Mouse (Mus musculus): ENCODE data around the gene Rbms3. TPM values are rescaled to one million over a fixed set of nuclear protein-coding genes. Genes with fewer than 3 reads are reported as not detected.
A peak's percentile ranks its signal among the peaks of the same experiment; 100 is the strongest.

Gene Rbms3
- polyA plus RNA-seq, 1 experiment from 2014 or later = 117 TPM

GRCm38 (mm10) chr9:116905646-116906045, 724.1 kb downstream of the Rbms3 start:
- Histone ChIP-seq H3K9me3 (ENCODE audit: low read depth, low read length) (no peaks in the 10 kb centered on the region), H3K27me3 (ENCODE audit: insufficient read depth, low read length) (no peaks in the 10 kb centered on the region), H3K9ac (no peak overlapping the region), H3K36me3 (ENCODE audit: insufficient read depth) (no peaks in the 10 kb centered on the region), H3K4me3 (ENCODE audit: low read depth, low read length) (no peak overlapping the region), H3K4me1 (ENCODE audit: insufficient read depth) (peaks cover 3% of the 10 kb centered on the region; the same call in 1 of the 2 replicates), H3K27ac (ENCODE audit: low read depth) (no peak overlapping the region), H3K4me2 (no peak overlapping the region)
- ATAC-seq (ENCODE audit: insufficient read depth) = no peak
- no peak for TF ChIP-seq CTCF (IDR thresholded peaks at IDR 0.05; ENCODE audit: low read depth)
- WGBS = 77% methylated on average over 2 of the region's 2 CpGs
- no peak for DNase-seq

GRCm38 (mm10) chr9:116903304-116903993, 726.3 kb downstream of the Rbms3 start:
- H3K27me3 ChIP-seq (ENCODE audit: insufficient read depth, low read length) = no peaks in the 10 kb centered on the region
- peak; percentile 59 for ATAC-seq (ENCODE audit: insufficient read depth)
- H3K9ac ChIP-seq = no peak overlapping the region
- TF ChIP-seq CTCF (IDR thresholded peaks at IDR 0.05; ENCODE audit: low read depth) = no peak
- no peaks in the 10 kb centered on the region for H3K9me3 ChIP-seq (ENCODE audit: low read depth, low read length)
- peak; percentile 57 for DNase-seq
- WGBS = 39% methylated on average over 11 of the region's 11 CpGs
- no peak overlapping the region for H3K4me2 ChIP-seq
- H3K36me3 ChIP-seq (ENCODE audit: insufficient read depth) = no peaks in the 10 kb centered on the region
- H3K4me3 ChIP-seq (ENCODE audit: low read depth, low read length) = no peak overlapping the region
- peaks cover 3% of the 10 kb centered on the region; the same call in 1 of the 2 replicates for H3K4me1 ChIP-seq (ENCODE audit: insufficient read depth)
- peak overlapping the region; percentile 65; the same call in 1 of the 2 replicates for H3K27ac ChIP-seq (ENCODE audit: low read depth)

DNA sequence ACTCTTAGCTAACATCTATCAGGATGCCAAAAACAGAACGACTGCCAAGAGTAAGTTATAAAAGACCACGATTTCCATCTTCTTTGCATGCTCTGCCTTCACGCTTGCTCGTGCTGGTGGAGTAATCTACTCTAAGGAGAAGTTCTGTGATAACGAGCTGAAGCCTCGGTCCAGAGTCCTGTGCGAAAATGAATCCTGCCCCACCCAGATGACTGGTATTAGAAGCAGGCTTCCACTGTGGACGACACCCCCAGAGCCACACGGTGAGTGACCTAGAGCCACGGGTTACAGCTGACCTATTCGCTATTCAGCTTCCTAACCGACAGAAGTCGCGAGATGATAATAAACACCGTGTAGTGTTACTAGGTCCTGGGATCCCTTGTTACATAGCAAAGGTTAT, 730.3 kb downstream of the Rbms3 start:
- Histone ChIP-seq H3K27ac (ENCODE audit: low read depth) (no peak overlapping the region), H3K9ac (no peak overlapping the region), H3K4me2 (no peak overlapping the region), H3K27me3 (ENCODE audit: insufficient read depth, low read length) (no peaks in the 10 kb centered on the region), H3K4me1 (ENCODE audit: insufficient read depth) (peaks cover 3% of the 10 kb centered on the region; the same call in 1 of the 2 replicates), H3K9me3 (ENCODE audit: low read depth, low read length) (no peaks in the 10 kb centered on the region), H3K4me3 (ENCODE audit: low read depth, low read length) (no peak overlapping the region), H3K36me3 (ENCODE audit: insufficient read depth) (no peaks in the 10 kb centered on the region)
- TF ChIP-seq CTCF (IDR thresholded peaks at IDR 0.05; ENCODE audit: low read depth) = no peak
- no peak for DNase-seq
- WGBS = 37% methylated on average over 15 of the region's 15 CpGs
- ATAC-seq (ENCODE audit: insufficient read depth) = no peak

GRCm38 (mm10) chr9:116886973-116887680, 742.6 kb downstream of the Rbms3 start:
- no peak; the same call in 1 of the 2 replicates for ATAC-seq (ENCODE audit: insufficient read depth)
- no peak for TF ChIP-seq CTCF (IDR thresholded peaks at IDR 0.05; ENCODE audit: low read depth)

GRCm38 (mm10) chr9:116885617-116886016, 744.1 kb downstream of the Rbms3 start:
- H3K4me1 ChIP-seq (ENCODE audit: insufficient read depth) = 0 out of 2 replicates have a peak, but pooled peaks cover 4% of the 10 kb centered on the region
- no peak for TF ChIP-seq CTCF (IDR thresholded peaks at IDR 0.05; ENCODE audit: low read depth)
- H3K4me2 ChIP-seq = no peak overlapping the region
- peaks cover 5% of the 10 kb centered on the region; the same call in 1 of the 2 replicates for H3K9me3 ChIP-seq (ENCODE audit: low read depth, low read length)
- WGBS = 19% methylated on average over 5 of the region's 5 CpGs
- ATAC-seq (ENCODE audit: insufficient read depth) (peak; percentile 72), DNase-seq (peak; percentile 81)
- no peak overlapping the region for H3K9ac ChIP-seq
- no peak overlapping the region for H3K4me3 ChIP-seq (ENCODE audit: low read depth, low read length)
- H3K27ac ChIP-seq (ENCODE audit: low read depth) = peak overlapping the region; percentile 94
- H3K27me3 ChIP-seq (ENCODE audit: insufficient read depth, low read length) = no peaks in the 10 kb centered on the region
- H3K36me3 ChIP-seq (ENCODE audit: insufficient read depth) = no peaks in the 10 kb centered on the region

More at GRCm38 (mm10) chr9:116886973-116887680, 742.6 kb downstream of the Rbms3 start:
- no peaks in the 10 kb centered on the region for H3K9me3 ChIP-seq (ENCODE audit: low read depth, low read length)
- H3K36me3 ChIP-seq (ENCODE audit: insufficient read depth) = no peaks in the 10 kb centered on the region
- H3K4me1 ChIP-seq (ENCODE audit: insufficient read depth) = 0 out of 2 replicates have a peak, but pooled peaks cover 4% of the 10 kb centered on the region
- 62% methylated on average over 9 of the region's 9 CpGs for WGBS
- peak overlapping the region; percentile 71 for H3K27ac ChIP-seq (ENCODE audit: low read depth)
- H3K4me3 ChIP-seq (ENCODE audit: low read depth, low read length) = no peak overlapping the region
- DNase-seq = peak; percentile 84
- no peaks in the 10 kb centered on the region for H3K27me3 ChIP-seq (ENCODE audit: insufficient read depth, low read length)
- no peak overlapping the region for H3K4me2 ChIP-seq
- H3K9ac ChIP-seq = no peak overlapping the region

DNA sequence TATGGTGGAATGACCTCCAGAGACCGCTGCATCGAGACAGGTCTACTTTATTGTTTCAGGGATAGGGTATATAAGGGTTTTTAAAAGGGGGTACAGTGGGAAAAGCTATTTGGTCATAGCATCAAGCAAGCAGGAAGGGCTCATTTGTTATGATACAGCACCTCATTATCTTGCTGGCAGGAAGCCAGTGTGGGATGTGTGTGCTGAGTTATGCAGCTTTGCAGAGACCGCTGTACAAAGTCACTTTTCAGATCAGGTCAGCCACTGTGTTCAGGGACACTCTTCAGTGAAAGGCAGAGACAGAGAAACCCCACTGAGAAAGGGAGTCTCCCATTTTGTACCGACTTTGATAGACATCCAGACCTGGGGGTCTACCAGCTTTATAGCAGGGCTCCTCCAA, 749.2 kb downstream of the Rbms3 start:
- H3K9me3 ChIP-seq (ENCODE audit: low read depth, low read length) = peaks cover 11% of the 10 kb centered on the region; the same call in 1 of the 2 replicates
- H3K27me3 ChIP-seq (ENCODE audit: insufficient read depth, low read length) = no peaks in the 10 kb centered on the region
- H3K9ac ChIP-seq = no peak overlapping the region
- 37% methylated on average over 4 of the region's 4 CpGs for WGBS
- no peaks in the 10 kb centered on the region for H3K36me3 ChIP-seq (ENCODE audit: insufficient read depth)
- DNase-seq (peak; percentile 97), ATAC-seq (ENCODE audit: insufficient read depth) (peak; percentile 85)
- peak overlapping the region; percentile 85 for H3K27ac ChIP-seq (ENCODE audit: low read depth)
- H3K4me2 ChIP-seq = no peak overlapping the region
- no peak overlapping the region for H3K4me3 ChIP-seq (ENCODE audit: low read depth, low read length)
- no peak for TF ChIP-seq CTCF (IDR thresholded peaks at IDR 0.05; ENCODE audit: low read depth)
- 0 out of 2 replicates have a peak, but pooled peaks cover 3% of the 10 kb centered on the region for H3K4me1 ChIP-seq (ENCODE audit: insufficient read depth)

Measured in lung, embryonic 14.5 days (tissue).